Mouse (Mus musculus) C2C12 (cell line): ENCODE data around the gene Nek8.

Source experiments
- CTCF ChIP-seq: IDR thresholded peaks from one replicate; pipeline ENCODE4 v1.5.1; 2011; ENCODE audit not compliant: control insufficient read depth, insufficient read depth, insufficient read length
- USF1 ChIP-seq: IDR thresholded peaks from one replicate; pipeline ENCODE4 v1.6.1; 2011; ENCODE audit warnings: low read depth, mild to moderate bottlenecking, control low read depth, moderate library complexity

DNA sequence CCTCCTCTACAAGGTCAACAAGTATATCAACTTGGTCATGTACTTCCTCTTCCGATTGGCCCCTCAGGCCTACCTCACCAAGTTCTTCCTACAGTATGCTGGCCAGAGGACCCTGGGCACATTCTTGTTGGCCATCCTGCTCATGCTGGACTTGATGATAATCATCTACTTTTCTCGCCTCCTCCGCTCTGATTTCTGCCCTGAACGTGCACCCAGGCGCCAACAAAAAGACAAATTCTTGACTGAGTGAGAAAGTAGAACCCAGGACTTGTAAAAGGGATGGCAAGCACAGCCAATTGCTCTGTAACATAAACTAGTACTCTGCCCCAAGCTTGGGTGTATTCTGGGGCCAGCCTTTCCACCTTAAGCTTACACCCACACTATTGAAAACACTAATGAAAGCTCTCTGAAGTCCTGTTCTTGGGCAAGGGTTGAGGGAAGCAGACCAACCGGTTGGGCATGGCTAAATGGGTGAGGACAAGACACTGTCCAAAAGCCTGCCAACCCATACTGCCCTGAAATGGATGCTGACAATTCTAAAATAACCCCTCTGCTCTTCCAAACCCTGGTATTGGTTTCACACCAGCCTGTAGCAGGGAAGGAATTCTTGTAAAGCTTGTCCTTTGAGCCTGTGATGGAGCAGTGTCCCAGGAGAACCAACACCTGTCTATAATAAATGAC lies 3.7 kb upstream of the Nek8 start:
- no peak for TF ChIP-seq CTCF
- TF ChIP-seq USF1: no peak
